7 mouse cellular contexts compared by ENCODE assay signal in genomic region chr11:78488168-78488567, GRCm38 (mm10). TPM values are rescaled to one million over a fixed set of nuclear protein-coding genes. Genes with fewer than 3 reads are reported as not detected.
DNase-seq lines count a peak whose midpoint lies in the region.

No protein-coding gene starts in this region.

- DNase-seq in 416B (ENCODE audit: low read depth) = peak; percentile 57
- peak; percentile 52 to 74 for DNase-seq in CD8-positive naive resting alpha-beta T cell, adult 2 months (ENCODE audit: low read depth in 2 of 2, low spot score in 2 of 2)
- DNase-seq in c-Kit-positive CD71-negative TER-119-negative erythroid progenitor cells, embryonic 14.5 days (ENCODE audit: low read depth) = peak; percentile 51
- DNase-seq in gastrocnemius, adult 18-20 months (ENCODE audit: low spot score) = peak; percentile 62
- DNase-seq in layer of hippocampus, adult 11-12 months (ENCODE audit: low spot score) = peak; percentile 82
- DNase-seq in lung, postnatal 14 days = peak; percentile 82
- DNase-seq in right cerebral cortex, postnatal 4 days = peak; percentile 84

RNA-seq across cellular contexts. Expression of gene Sarm1, which starts 9.4 kb away (rescaled TPM):
- total RNA-seq in gastrocnemius, adult 18-20 months (2021) = under 1 TPM; 0.43 to 0.82 TPM

RNA-seq across cellular contexts. Expression of gene Vtn, which starts 10.7 kb away (rescaled TPM):
- 10 to 100 TPM in 1 of 2 experiments, 1 to 10 TPM in 1; 9.5 to 15.0 TPM for total RNA-seq in gastrocnemius, adult 18-20 months (2021)

RNA-seq across cellular contexts. Expression of gene Sebox, which starts 15.1 kb away (rescaled TPM):
- total RNA-seq in gastrocnemius, adult 18-20 months (2021) = not detected

RNA-seq across cellular contexts. Expression of gene Slc46a1, which starts 22.7 kb away (rescaled TPM):
- total RNA-seq in gastrocnemius, adult 18-20 months (2021) = under 1 TPM; 0.47 to 0.91 TPM

RNA-seq across cellular contexts. Expression of gene Tmem199, which starts 23.8 kb away (rescaled TPM):
- total RNA-seq in gastrocnemius, adult 18-20 months (2021) = 10 to 100 TPM; 13.3 to 15.1 TPM

Comparison
In these comparisons a context has a peak if more than half of its experiments do, and no peak if none do; other contexts are left out.
1. Peak in every context shown above with its lines: DNase-seq.